Mouse (Mus musculus): ENCODE measurements around the gene Pde4a. TPM values are rescaled to one million over a fixed set of nuclear protein-coding genes. Genes with fewer than 3 reads are reported as not detected.

The Pde4a gene
- polyA plus RNA-seq, 1 experiment: 7.4 TPM

- TF ChIP-seq FOSL1 (IDR thresholded peaks at IDR 0.05; ENCODE audit: insufficient read depth, low read length, poor library complexity, severe bottlenecking) (no peak), CTCF (IDR thresholded peaks at IDR 0.05; ENCODE audit: control insufficient read depth, insufficient read depth, insufficient read length) (peak; percentile 92)
- H3K79me3 ChIP-seq (ENCODE audit: low read depth): peaks cover 12% of the 10 kb centered on the region
- peaks cover 21% of the 10 kb centered on the region for H3K79me2 ChIP-seq (ENCODE audit: control insufficient read depth, insufficient read depth)
- H3K4me3 ChIP-seq (ENCODE audit: insufficient read depth, poor library complexity, severe bottlenecking): no peak overlapping the region
- H3K27me3 ChIP-seq (ENCODE audit: control insufficient read depth, insufficient read depth, insufficient read length): peaks cover 23% of the 10 kb centered on the region
- peaks cover 8% of the 10 kb centered on the region for H3K36me3 ChIP-seq (ENCODE audit: control insufficient read depth, insufficient read depth)
- no peak overlapping the region for H3ac ChIP-seq (ENCODE audit: control insufficient read depth, insufficient read length, low read depth)
Observed at GRCm38 (mm10) chr9:21241343-21241742, 75.8 kb downstream of the Pde4a start.

- no peaks in the 10 kb centered on the region for H3K79me3 ChIP-seq (ENCODE audit: low read depth)
- no peak overlapping the region for H3K4me3 ChIP-seq (ENCODE audit: insufficient read depth, poor library complexity, severe bottlenecking)
- no peak overlapping the region for H3ac ChIP-seq (ENCODE audit: control insufficient read depth, insufficient read length, low read depth)
- H3K27me3 ChIP-seq (ENCODE audit: control insufficient read depth, insufficient read depth, insufficient read length): peaks cover 35% of the 10 kb centered on the region
- no peak for TF ChIP-seq CTCF (IDR thresholded peaks at IDR 0.05; ENCODE audit: control insufficient read depth, insufficient read depth, insufficient read length)
- H3K79me2 ChIP-seq (ENCODE audit: control insufficient read depth, insufficient read depth): no peaks in the 10 kb centered on the region
- no peaks in the 10 kb centered on the region for H3K36me3 ChIP-seq (ENCODE audit: control insufficient read depth, insufficient read depth)
Observed at GRCm38 (mm10) chr9:21243826-21244427, 78.4 kb downstream of the Pde4a start.

GRCm38 (mm10) chr9:21244428-21245112 is 79.1 kb downstream of the Pde4a start:
- Histone ChIP-seq H3K4me3 (ENCODE audit: insufficient read depth, poor library complexity, severe bottlenecking) (no peak overlapping the region), H3K27me3 (ENCODE audit: control insufficient read depth, insufficient read depth, insufficient read length) (peaks cover 35% of the 10 kb centered on the region), H3ac (ENCODE audit: control insufficient read depth, insufficient read length, low read depth) (no peak overlapping the region), H3K79me3 (ENCODE audit: low read depth) (no peaks in the 10 kb centered on the region), H3K79me2 (ENCODE audit: control insufficient read depth, insufficient read depth) (no peaks in the 10 kb centered on the region), H3K36me3 (ENCODE audit: control insufficient read depth, insufficient read depth) (no peaks in the 10 kb centered on the region)
- TF ChIP-seq CEBPB (IDR thresholded peaks at IDR 0.05; ENCODE audit: low read depth) (no peak), MAX (IDR thresholded peaks at IDR 0.05) (no peak), CTCF (IDR thresholded peaks at IDR 0.05; ENCODE audit: control insufficient read depth, insufficient read depth, insufficient read length) (no peak), FOSL1 (IDR thresholded peaks at IDR 0.05; ENCODE audit: insufficient read depth, low read length, poor library complexity, severe bottlenecking) (no peak), MYOD1 (IDR thresholded peaks at IDR 0.05; ENCODE audit: control insufficient read depth, insufficient read length, low read depth) (no peak), MYOG (IDR thresholded peaks at IDR 0.05; ENCODE audit: control insufficient read depth, extremely low read depth, insufficient read length) (no peak), USF1 (IDR thresholded peaks at IDR 0.05; ENCODE audit: low read depth) (no peak)

DNA sequence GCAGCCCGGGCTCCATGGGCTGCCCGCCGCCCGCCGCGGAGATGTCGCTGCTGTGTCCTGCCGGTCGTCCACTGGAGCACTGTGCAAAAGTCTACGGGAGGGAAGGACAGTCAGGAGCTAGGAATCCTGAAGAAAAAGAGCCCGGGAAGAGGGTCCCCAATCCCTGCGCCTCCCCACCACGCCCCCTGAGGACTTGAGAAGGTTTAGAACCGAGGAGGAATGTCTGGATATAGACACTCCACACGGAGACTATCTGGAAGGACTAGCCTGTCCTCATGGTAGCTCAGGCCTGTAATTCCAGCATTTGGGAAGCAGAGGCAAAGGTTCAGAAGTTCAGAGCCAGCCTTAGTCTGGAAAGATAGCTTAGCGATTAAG is 79.6 kb downstream of the Pde4a start:
- TF ChIP-seq USF1 (IDR thresholded peaks at IDR 0.05; ENCODE audit: low read depth) (no peak), CEBPB (IDR thresholded peaks at IDR 0.05; ENCODE audit: low read depth) (no peak), MYOD1 (IDR thresholded peaks at IDR 0.05; ENCODE audit: control insufficient read depth, insufficient read length, low read depth) (no peak), MYOG (IDR thresholded peaks at IDR 0.05; ENCODE audit: control insufficient read depth, extremely low read depth, insufficient read length) (no peak)
- H3K79me3 ChIP-seq (ENCODE audit: low read depth): no peaks in the 10 kb centered on the region
- H3K36me3 ChIP-seq (ENCODE audit: control insufficient read depth, insufficient read depth): no peaks in the 10 kb centered on the region
- no peak overlapping the region for H3ac ChIP-seq (ENCODE audit: control insufficient read depth, insufficient read length, low read depth)
- H3K79me2 ChIP-seq (ENCODE audit: control insufficient read depth, insufficient read depth): no peaks in the 10 kb centered on the region
- peaks cover 39% of the 10 kb centered on the region for H3K27me3 ChIP-seq (ENCODE audit: control insufficient read depth, insufficient read depth, insufficient read length)
- no peak overlapping the region for H3K4me3 ChIP-seq (ENCODE audit: insufficient read depth, poor library complexity, severe bottlenecking)

GRCm38 (mm10) chr9:21246342-21246741 is 80.8 kb downstream of the Pde4a start:
- Histone ChIP-seq H3K79me3 (ENCODE audit: low read depth) (no peaks in the 10 kb centered on the region), H3K36me3 (ENCODE audit: control insufficient read depth, insufficient read depth) (no peaks in the 10 kb centered on the region), H3ac (ENCODE audit: control insufficient read depth, insufficient read length, low read depth) (no peak overlapping the region), H3K4me3 (ENCODE audit: insufficient read depth, poor library complexity, severe bottlenecking) (no peak overlapping the region), H3K79me2 (ENCODE audit: control insufficient read depth, insufficient read depth) (no peaks in the 10 kb centered on the region), H3K27me3 (ENCODE audit: control insufficient read depth, insufficient read depth, insufficient read length) (peaks cover 47% of the 10 kb centered on the region)
- TF ChIP-seq MAX (IDR thresholded peaks at IDR 0.05) (no peak), MYOD1 (IDR thresholded peaks at IDR 0.05; ENCODE audit: control insufficient read depth, insufficient read length, low read depth) (no peak), FOSL1 (IDR thresholded peaks at IDR 0.05; ENCODE audit: insufficient read depth, low read length, poor library complexity, severe bottlenecking) (no peak), CEBPB (IDR thresholded peaks at IDR 0.05; ENCODE audit: low read depth) (no peak), USF1 (IDR thresholded peaks at IDR 0.05; ENCODE audit: low read depth) (no peak)

- H3K27me3 ChIP-seq (ENCODE audit: control insufficient read depth, insufficient read depth, insufficient read length): peaks cover 47% of the 10 kb centered on the region
- TF ChIP-seq CTCF (IDR thresholded peaks at IDR 0.05; ENCODE audit: control insufficient read depth, insufficient read depth, insufficient read length) (no peak), MAX (IDR thresholded peaks at IDR 0.05) (no peak), FOSL1 (IDR thresholded peaks at IDR 0.05; ENCODE audit: insufficient read depth, low read length, poor library complexity, severe bottlenecking) (no peak)
Observed at GRCm38 (mm10) chr9:21248326-21248725, 82.8 kb downstream of the Pde4a start, which contains the start of gene S1pr5. TSS of gene S1pr5 (minus strand) at chr9:21248443.

More at GRCm38 (mm10) chr9:21248326-21248725, 82.8 kb downstream of the Pde4a start, which contains the start of gene S1pr5:
- H3ac ChIP-seq (ENCODE audit: control insufficient read depth, insufficient read length, low read depth): no peak within 1 kb of the TSS
- no peaks in the 10 kb centered on the region for H3K79me3 ChIP-seq (ENCODE audit: low read depth)
- no peak within 1 kb of the TSS for H3K4me3 ChIP-seq (ENCODE audit: insufficient read depth, poor library complexity, severe bottlenecking)
- H3K36me3 ChIP-seq (ENCODE audit: control insufficient read depth, insufficient read depth): no peaks in the 10 kb centered on the region
- H3K79me2 ChIP-seq (ENCODE audit: control insufficient read depth, insufficient read depth): no peaks in the 10 kb centered on the region

All from C2C12 (cell line).